Mouse (Mus musculus): Measurements from ENCODE around the gene Ddx27.

Ddx27 gene

GRCm38 (mm10) chr2:167062965-167063880 is 48.2 kb downstream of the Ddx27 start, which contains the start of gene Znfx1:
Gene Znfx1 (minus strand): TSS chr2:167063015.
- DNase-seq (ENCODE audit: low read depth, low spot score) = no peak

GRCm38 (mm10) chr2:167063906-167064496 is 49.0 kb downstream of the Ddx27 start:
- DNase-seq (ENCODE audit: low read depth, low spot score) = no peak

- DNase-seq (ENCODE audit: low read depth, low spot score) = no peak
Observed at GRCm38 (mm10) chr2:167064601-167065295, 49.8 kb downstream of the Ddx27 start.

- no peak for DNase-seq (ENCODE audit: low read depth, low spot score)
Observed at GRCm38 (mm10) chr2:167066031-167066430, 51.0 kb downstream of the Ddx27 start.

GRCm38 (mm10) chr2:167066528-167067516 is 51.8 kb downstream of the Ddx27 start:
- DNase-seq (ENCODE audit: low read depth, low spot score) = no peak

- DNase-seq (ENCODE audit: low read depth, low spot score) = no peak
Observed at GRCm38 (mm10) chr2:167067575-167067974, 52.6 kb downstream of the Ddx27 start.

GRCm38 (mm10) chr2:167070341-167070740 is 55.3 kb downstream of the Ddx27 start:
- no peak for DNase-seq (ENCODE audit: low read depth, low spot score)

GRCm38 (mm10) chr2:167071266-167071640 is 56.3 kb downstream of the Ddx27 start:
- DNase-seq (ENCODE audit: low read depth, low spot score) = no peak

GRCm38 (mm10) chr2:167071641-167072601 is 56.9 kb downstream of the Ddx27 start:
- no peak for DNase-seq (ENCODE audit: low read depth, low spot score)

GRCm38 (mm10) chr2:167074587-167074986 is 59.6 kb downstream of the Ddx27 start:
- no peak for DNase-seq (ENCODE audit: low read depth, low spot score)

GRCm38 (mm10) chr2:167076352-167076751 is 61.4 kb downstream of the Ddx27 start:
- no peak for DNase-seq (ENCODE audit: low read depth, low spot score)

- no peak for DNase-seq (ENCODE audit: low read depth, low spot score)
Observed at GRCm38 (mm10) chr2:167076759-167077158, 61.8 kb downstream of the Ddx27 start.

GRCm38 (mm10) chr2:167077199-167077962 is 62.4 kb downstream of the Ddx27 start:
- no peak for DNase-seq (ENCODE audit: low read depth, low spot score)

GRCm38 (mm10) chr2:167078486-167078885 is 63.5 kb downstream of the Ddx27 start:
- DNase-seq (ENCODE audit: low read depth, low spot score) = no peak

GRCm38 (mm10) chr2:167078931-167079495 is 64.0 kb downstream of the Ddx27 start:
- no peak for DNase-seq (ENCODE audit: low read depth, low spot score)

- DNase-seq (ENCODE audit: low read depth, low spot score) = no peak
Observed at GRCm38 (mm10) chr2:167079535-167080257, 64.7 kb downstream of the Ddx27 start.

GRCm38 (mm10) chr2:167080387-167080786 is 65.4 kb downstream of the Ddx27 start:
- no peak for DNase-seq (ENCODE audit: low read depth, low spot score)

- DNase-seq (ENCODE audit: low read depth, low spot score) = no peak
Observed at GRCm38 (mm10) chr2:167081135-167081534, 66.1 kb downstream of the Ddx27 start.

Measured in WW6 (cell line).